Mouse (Mus musculus): ENCODE data around the gene Arpp21. TPM values are rescaled to one million over a fixed set of nuclear protein-coding genes. Genes with fewer than 3 reads are reported as not detected.

Gene Arpp21
- polyA plus RNA-seq (2015; fragmentation: Nextera tagmentation; extraction: Ambion mirVana), result 1.2 and 3.4 TPM in 2 replicates

- H3K4me3 ChIP-seq (replicated peaks; ENCODE audit: low read length), result peak within 1 kb of the TSS; percentile 29
- no peaks in the 10 kb centered on the region for H3K4me1 ChIP-seq (ENCODE audit: control insufficient read depth, insufficient read depth, low read length)
- H3K4me2 ChIP-seq (ENCODE audit: low read depth, low read length), result peak within 1 kb of the TSS; percentile 46
- no peaks in the 10 kb centered on the region for H3K9me3 ChIP-seq (replicated peaks; ENCODE audit: control insufficient read depth, low read length)
- H3K36me3 ChIP-seq (ENCODE audit: control insufficient read depth, insufficient read depth, low read length), result no peaks in the 10 kb centered on the region
- H3K27ac ChIP-seq (ENCODE audit: low read length), result no peak within 1 kb of the TSS
- H3K9ac ChIP-seq (ENCODE audit: low read length), result no peak within 1 kb of the TSS
- peaks cover 50% of the 10 kb centered on the region for H3K27me3 ChIP-seq (ENCODE audit: control insufficient read depth, insufficient read depth, low read length)
- ATAC-seq (ENCODE audit: insufficient read depth, low FRiP score), result no peak
- 22% methylated on average over 16 of the region's 16 CpGs for WGBS
These were observed at the start of gene Arpp21 for GRCm38 (mm10) chr9:112235696-112236397. Gene Arpp21 (minus strand): TSS chr9:112235938.

DNA sequence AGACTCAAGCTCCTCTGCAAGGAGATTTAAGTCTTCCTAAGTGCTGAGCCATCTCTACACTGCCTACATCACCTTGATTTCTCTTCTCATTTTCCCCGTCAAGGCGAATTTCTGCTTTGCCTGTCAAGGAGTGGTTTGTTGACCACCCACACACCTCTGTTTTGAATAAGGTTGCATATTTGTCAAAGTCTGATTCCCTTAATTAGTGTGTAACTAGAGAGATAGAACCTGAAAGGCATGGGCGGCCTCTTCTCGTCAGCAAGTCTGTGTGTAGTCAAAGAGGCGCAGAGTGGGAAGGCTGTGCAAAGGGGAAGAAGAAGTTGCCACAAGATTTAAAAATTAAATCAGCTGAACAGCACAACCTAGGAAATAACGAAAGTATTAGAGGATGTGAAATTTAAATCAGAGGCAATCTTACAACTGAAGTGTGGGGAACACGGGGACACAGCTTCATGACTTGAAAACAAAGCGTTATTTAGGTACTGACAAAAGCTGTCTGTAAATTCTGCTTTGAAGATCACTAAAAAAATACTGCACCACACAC is 36.8 kb upstream of the Arpp21 start:
- H3K9me3 ChIP-seq (replicated peaks; ENCODE audit: control insufficient read depth, low read length), result no peaks in the 10 kb centered on the region

DNA sequence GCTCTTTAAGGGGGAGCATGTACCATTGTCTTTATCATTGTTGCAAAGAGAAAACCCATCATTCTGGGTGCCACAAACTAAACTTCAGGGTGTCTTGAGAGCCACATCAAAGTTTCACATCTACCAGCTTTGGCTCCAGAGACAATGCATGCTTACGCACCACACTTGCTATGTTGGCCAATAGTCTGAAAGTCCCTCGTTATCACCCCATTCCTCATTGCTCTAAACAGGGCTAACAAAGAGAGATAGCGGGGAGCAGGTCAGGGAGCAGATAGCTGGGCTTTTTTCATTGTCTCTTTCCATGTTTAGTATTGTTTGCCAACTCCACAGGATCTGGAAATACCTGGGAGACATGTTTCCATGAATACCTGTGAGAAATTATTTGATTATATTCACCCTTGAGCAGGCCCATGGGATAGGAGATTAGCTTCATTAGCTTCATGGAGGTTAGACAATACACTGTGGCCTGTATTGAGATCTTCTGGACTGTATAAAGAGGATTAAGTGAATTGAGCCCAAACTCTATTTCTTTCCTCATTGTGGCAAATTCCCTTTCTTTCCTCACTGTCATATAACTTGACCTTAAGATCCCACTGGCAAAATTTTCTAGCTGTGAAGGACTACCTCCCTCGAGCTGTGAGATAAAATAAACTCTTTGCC is 29.4 kb upstream of the Arpp21 start:
- Histone ChIP-seq H3K4me1 (ENCODE audit: control insufficient read depth, insufficient read depth, low read length) (no peaks in the 10 kb centered on the region), H3K27ac (ENCODE audit: low read length) (no peak overlapping the region), H3K4me3 (replicated peaks; ENCODE audit: low read length) (no peak overlapping the region), H3K36me3 (ENCODE audit: control insufficient read depth, insufficient read depth, low read length) (no peaks in the 10 kb centered on the region), H3K9me3 (replicated peaks; ENCODE audit: control insufficient read depth, low read length) (no peaks in the 10 kb centered on the region), H3K27me3 (ENCODE audit: control insufficient read depth, insufficient read depth, low read length) (no peaks in the 10 kb centered on the region), H3K9ac (ENCODE audit: low read length) (no peak overlapping the region), H3K4me2 (ENCODE audit: low read depth, low read length) (no peak overlapping the region)
- 64% methylated on average over 4 of the region's 4 CpGs for WGBS
- no peak for ATAC-seq (ENCODE audit: insufficient read depth, low FRiP score)

More for the DNA sequence above, 36.8 kb upstream of the Arpp21 start:
- no peak overlapping the region for H3K9ac ChIP-seq (ENCODE audit: low read length)
- H3K36me3 ChIP-seq (ENCODE audit: control insufficient read depth, insufficient read depth, low read length), result no peaks in the 10 kb centered on the region
- no peak overlapping the region for H3K4me3 ChIP-seq (replicated peaks; ENCODE audit: low read length)
- no peak for ATAC-seq (ENCODE audit: insufficient read depth, low FRiP score)
- H3K27me3 ChIP-seq (ENCODE audit: control insufficient read depth, insufficient read depth, low read length), result no peaks in the 10 kb centered on the region
- WGBS, result 72% methylated on average over 8 of the region's 8 CpGs
- H3K27ac ChIP-seq (ENCODE audit: low read length), result no peak overlapping the region
- H3K4me2 ChIP-seq (ENCODE audit: low read depth, low read length), result no peak overlapping the region
- no peaks in the 10 kb centered on the region for H3K4me1 ChIP-seq (ENCODE audit: control insufficient read depth, insufficient read depth, low read length)

GRCm38 (mm10) chr9:112261986-112262901 is 26.5 kb upstream of the Arpp21 start:
- Histone ChIP-seq H3K4me3 (replicated peaks; ENCODE audit: low read length) (no peak overlapping the region), H3K4me2 (ENCODE audit: low read depth, low read length) (no peak overlapping the region), H3K4me1 (ENCODE audit: control insufficient read depth, insufficient read depth, low read length) (no peaks in the 10 kb centered on the region), H3K27me3 (ENCODE audit: control insufficient read depth, insufficient read depth, low read length) (no peaks in the 10 kb centered on the region), H3K36me3 (ENCODE audit: control insufficient read depth, insufficient read depth, low read length) (no peaks in the 10 kb centered on the region), H3K9me3 (replicated peaks; ENCODE audit: control insufficient read depth, low read length) (no peaks in the 10 kb centered on the region), H3K27ac (ENCODE audit: low read length) (no peak overlapping the region), H3K9ac (ENCODE audit: low read length) (no peak overlapping the region)
- no peak for ATAC-seq (ENCODE audit: insufficient read depth, low FRiP score)
- WGBS, result 80% methylated on average over 16 of the region's 16 CpGs

GRCm38 (mm10) chr9:112261556-112261955 is 25.8 kb upstream of the Arpp21 start:
- no peak overlapping the region for H3K4me3 ChIP-seq (replicated peaks; ENCODE audit: low read length)
- no peak overlapping the region for H3K4me2 ChIP-seq (ENCODE audit: low read depth, low read length)
- H3K4me1 ChIP-seq (ENCODE audit: control insufficient read depth, insufficient read depth, low read length), result no peaks in the 10 kb centered on the region
- H3K9ac ChIP-seq (ENCODE audit: low read length), result no peak overlapping the region
- H3K27me3 ChIP-seq (ENCODE audit: control insufficient read depth, insufficient read depth, low read length), result no peaks in the 10 kb centered on the region
- WGBS, result 85% methylated on average over 2 of the region's 2 CpGs
- H3K9me3 ChIP-seq (replicated peaks; ENCODE audit: control insufficient read depth, low read length), result no peaks in the 10 kb centered on the region
- H3K36me3 ChIP-seq (ENCODE audit: control insufficient read depth, insufficient read depth, low read length), result no peaks in the 10 kb centered on the region
- ATAC-seq (ENCODE audit: insufficient read depth, low FRiP score), result no peak
- no peak overlapping the region for H3K27ac ChIP-seq (ENCODE audit: low read length)

DNA sequence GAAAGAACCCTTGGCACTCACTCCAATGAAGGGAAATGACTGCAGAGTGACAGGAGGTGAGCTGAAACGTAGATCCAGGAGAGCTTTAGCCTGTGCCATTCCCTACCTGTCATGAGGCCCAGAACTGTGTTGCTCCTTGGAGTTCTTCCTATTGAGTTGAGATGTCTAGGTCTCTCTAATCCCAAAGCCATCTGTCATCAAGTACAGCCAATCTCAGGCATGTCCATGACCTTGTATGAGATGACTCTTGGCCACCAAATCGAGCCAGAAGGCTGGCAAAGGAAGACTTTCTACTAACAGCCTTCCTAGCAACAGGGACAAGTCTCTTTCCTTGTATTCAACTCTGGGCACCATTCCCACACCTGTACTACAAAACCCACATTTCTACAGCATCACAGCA is 25.0 kb upstream of the Arpp21 start:
- no peak for ATAC-seq (ENCODE audit: insufficient read depth, low FRiP score)
- H3K9me3 ChIP-seq (replicated peaks; ENCODE audit: control insufficient read depth, low read length), result no peaks in the 10 kb centered on the region
- 55% methylated on average over 2 of the region's 2 CpGs for WGBS
- no peaks in the 10 kb centered on the region for H3K36me3 ChIP-seq (ENCODE audit: control insufficient read depth, insufficient read depth, low read length)
- H3K27me3 ChIP-seq (ENCODE audit: control insufficient read depth, insufficient read depth, low read length), result no peaks in the 10 kb centered on the region
- no peaks in the 10 kb centered on the region for H3K4me1 ChIP-seq (ENCODE audit: control insufficient read depth, insufficient read depth, low read length)
- H3K4me3 ChIP-seq (replicated peaks; ENCODE audit: low read length), result no peak overlapping the region
- no peak overlapping the region for H3K4me2 ChIP-seq (ENCODE audit: low read depth, low read length)
- H3K27ac ChIP-seq (ENCODE audit: low read length), result no peak overlapping the region
- no peak overlapping the region for H3K9ac ChIP-seq (ENCODE audit: low read length)

- ATAC-seq (ENCODE audit: insufficient read depth, low FRiP score), result no peak
- Histone ChIP-seq H3K4me2 (ENCODE audit: low read depth, low read length) (no peak overlapping the region), H3K27me3 (ENCODE audit: control insufficient read depth, insufficient read depth, low read length) (no peaks in the 10 kb centered on the region), H3K9ac (ENCODE audit: low read length) (no peak overlapping the region), H3K4me1 (ENCODE audit: control insufficient read depth, insufficient read depth, low read length) (no peaks in the 10 kb centered on the region), H3K4me3 (replicated peaks; ENCODE audit: low read length) (no peak overlapping the region), H3K36me3 (ENCODE audit: control insufficient read depth, insufficient read depth, low read length) (no peaks in the 10 kb centered on the region), H3K9me3 (replicated peaks; ENCODE audit: control insufficient read depth, low read length) (no peaks in the 10 kb centered on the region), H3K27ac (ENCODE audit: low read length) (no peak overlapping the region)
- 76% methylated on average over 1 of the region's 1 CpGs for WGBS
These were observed 22.8 kb upstream of the Arpp21 start for GRCm38 (mm10) chr9:112258560-112258959.

GRCm38 (mm10) chr9:112255971-112256370 is 20.2 kb upstream of the Arpp21 start:
- no peak for ATAC-seq (ENCODE audit: insufficient read depth, low FRiP score)
- Histone ChIP-seq H3K36me3 (ENCODE audit: control insufficient read depth, insufficient read depth, low read length) (no peaks in the 10 kb centered on the region), H3K9ac (ENCODE audit: low read length) (no peak overlapping the region), H3K27me3 (ENCODE audit: control insufficient read depth, insufficient read depth, low read length) (no peaks in the 10 kb centered on the region), H3K4me2 (ENCODE audit: low read depth, low read length) (no peak overlapping the region), H3K4me3 (replicated peaks; ENCODE audit: low read length) (no peak overlapping the region), H3K4me1 (ENCODE audit: control insufficient read depth, insufficient read depth, low read length) (no peaks in the 10 kb centered on the region), H3K27ac (ENCODE audit: low read length) (no peak overlapping the region), H3K9me3 (replicated peaks; ENCODE audit: control insufficient read depth, low read length) (no peaks in the 10 kb centered on the region)
- 65% methylated on average over 2 of the region's 2 CpGs for WGBS
